Mouse (Mus musculus) C2C12 (cell line): ENCODE data around the gene 1110051M20Rik. TPM values are rescaled to one million over a fixed set of nuclear protein-coding genes. Genes with fewer than 3 reads are reported as not detected.

Source experiments
- H3K27me3 ChIP-seq: one replicate; pipeline ENCODE4 v1.6.1; 2011; ENCODE audit not compliant: control insufficient read depth, insufficient read depth, insufficient read length
- H3K36me3 ChIP-seq: one replicate; pipeline ENCODE4 v1.6.1; 2011; ENCODE audit not compliant: control insufficient read depth, insufficient read depth
- H3K4me3 ChIP-seq: one replicate; pipeline ENCODE4 v1.5.1; 2011; ENCODE audit warnings: mild to moderate bottlenecking, control low read depth; ENCODE audit not compliant: poor library complexity, insufficient read depth, severe bottlenecking
- H3K79me2 ChIP-seq: one replicate; pipeline ENCODE4 v1.6.1; 2011; ENCODE audit not compliant: control insufficient read depth, insufficient read depth
- H3K79me3 ChIP-seq: one replicate; pipeline ENCODE4 v1.6.1; 2011; ENCODE audit warnings: low read depth, control low read depth
- H3ac ChIP-seq: one replicate; pipeline ENCODE3; 2011; ENCODE audit warnings: low read depth; ENCODE audit not compliant: control insufficient read depth, insufficient read length
- CEBPB ChIP-seq: IDR thresholded peaks from one replicate; pipeline ENCODE4 v1.6.1; 2011; ENCODE audit warnings: low read depth, mild to moderate bottlenecking, control low read depth, moderate library complexity
- CTCF ChIP-seq: IDR thresholded peaks from one replicate; pipeline ENCODE4 v1.5.1; 2011; ENCODE audit not compliant: control insufficient read depth, insufficient read depth, insufficient read length
- FOSL1 ChIP-seq: IDR thresholded peaks from one replicate; pipeline ENCODE4 v1.8.0; 2011; ENCODE audit warnings: mild to moderate bottlenecking, low read length; ENCODE audit not compliant: poor library complexity, insufficient read depth, severe bottlenecking
- MAX ChIP-seq: IDR thresholded peaks from one replicate; pipeline ENCODE4 v1.6.1; 2011; ENCODE audit warnings: mild to moderate bottlenecking, control low read depth
- MYOD1 ChIP-seq: IDR thresholded peaks from one replicate; pipeline ENCODE4 v1.6.1; 2011; ENCODE audit warnings: low read depth; ENCODE audit not compliant: control insufficient read depth, insufficient read length
- MYOG ChIP-seq: IDR thresholded peaks from one replicate; pipeline ENCODE4 v1.6.1; 2011; ENCODE audit not compliant: control insufficient read depth, insufficient read length; ENCODE audit errors: extremely low read depth
- USF1 ChIP-seq: IDR thresholded peaks from one replicate; pipeline ENCODE4 v1.6.1; 2011; ENCODE audit warnings: low read depth, mild to moderate bottlenecking, control low read depth, moderate library complexity
- polyA plus RNA-seq: library from polyadenylated mRNA; unstranded; fragments of >200 nt; fragmentation: generic; extraction: Trizol; gene quantifications from one replicate; pipeline ENCODE4 v1.2.1, GENCODE M21; 2012; ENCODE audit warnings: missing spikeins

1110051M20Rik gene
- polyA plus RNA-seq, 1 experiment = 27.5 TPM

GRCm38 (mm10) chr2:91460771-91461170, 16.3 kb upstream of the 1110051M20Rik start:
- no peak overlapping the region for H3ac ChIP-seq
- H3K79me2 ChIP-seq = no peaks in the 10 kb centered on the region
- no peak overlapping the region for H3K4me3 ChIP-seq
- TF ChIP-seq FOSL1 = no peak
- TF ChIP-seq MAX = no peak
- TF ChIP-seq MYOG = no peak
- TF ChIP-seq MYOD1 = no peak
- no peak for TF ChIP-seq CTCF
- TF ChIP-seq CEBPB = no peak
- TF ChIP-seq USF1 = no peak
- no peaks in the 10 kb centered on the region for H3K79me3 ChIP-seq
- H3K27me3 ChIP-seq = no peaks in the 10 kb centered on the region
- H3K36me3 ChIP-seq = no peaks in the 10 kb centered on the region

GRCm38 (mm10) chr2:91460076-91460475, 15.6 kb upstream of the 1110051M20Rik start:
- Histone ChIP-seq H3K4me3 (no peak overlapping the region), H3ac (no peak overlapping the region)
- TF ChIP-seq MYOD1 = no peak
- TF ChIP-seq FOSL1 = no peak
- no peak for TF ChIP-seq USF1
- TF ChIP-seq CEBPB = peak; percentile 52
- no peak for TF ChIP-seq MYOG
- TF ChIP-seq CTCF = no peak
- TF ChIP-seq MAX = no peak

GRCm38 (mm10) chr2:91458673-91459391, 14.3 kb upstream of the 1110051M20Rik start:
- Histone ChIP-seq H3K27me3 (no peaks in the 10 kb centered on the region), H3K79me2 (no peaks in the 10 kb centered on the region)
- TF ChIP-seq MYOD1 (no peak), USF1 (no peak), CEBPB (no peak), FOSL1 (no peak), MYOG (no peak), CTCF (no peak)

More at GRCm38 (mm10) chr2:91460076-91460475, 15.6 kb upstream of the 1110051M20Rik start:
- Histone ChIP-seq H3K79me3 (no peaks in the 10 kb centered on the region), H3K27me3 (no peaks in the 10 kb centered on the region), H3K79me2 (no peaks in the 10 kb centered on the region), H3K36me3 (no peaks in the 10 kb centered on the region)

GRCm38 (mm10) chr2:91458252-91458672, 13.8 kb upstream of the 1110051M20Rik start:
- Histone ChIP-seq H3K27me3 (no peaks in the 10 kb centered on the region), H3K79me2 (no peaks in the 10 kb centered on the region), H3K79me3 (no peaks in the 10 kb centered on the region), H3ac (peak overlapping the region; percentile 97), H3K36me3 (no peaks in the 10 kb centered on the region), H3K4me3 (peak overlapping the region; percentile 40)
- TF ChIP-seq FOSL1 (no peak), MYOG (no peak), CEBPB (no peak), CTCF (no peak), MAX (no peak), MYOD1 (no peak)

More at GRCm38 (mm10) chr2:91458673-91459391, 14.3 kb upstream of the 1110051M20Rik start:
- Histone ChIP-seq H3K79me3 (no peaks in the 10 kb centered on the region), H3K4me3 (peak overlapping the region; percentile 40), H3ac (peak overlapping the region; percentile 97), H3K36me3 (no peaks in the 10 kb centered on the region)

GRCm38 (mm10) chr2:91457656-91458251, 13.2 kb upstream of the 1110051M20Rik start:
- Histone ChIP-seq H3K27me3 (no peaks in the 10 kb centered on the region), H3K36me3 (no peaks in the 10 kb centered on the region), H3K79me3 (no peaks in the 10 kb centered on the region), H3K4me3 (peak overlapping the region; percentile 40), H3ac (peak overlapping the region; percentile 97), H3K79me2 (no peaks in the 10 kb centered on the region)
- TF ChIP-seq MAX = no peak
- no peak for TF ChIP-seq CEBPB
- TF ChIP-seq MYOG = no peak
- TF ChIP-seq FOSL1 = no peak

GRCm38 (mm10) chr2:91457259-91457655, 12.8 kb upstream of the 1110051M20Rik start, which contains the start of gene Lrp4:
Lrp4 (plus strand) TSS chr2:91457511.
- H3K4me3 ChIP-seq = peak within 1 kb of the TSS; percentile 40
- H3K36me3 ChIP-seq = no peaks in the 10 kb centered on the region
- no peaks in the 10 kb centered on the region for H3K79me3 ChIP-seq
- TF ChIP-seq FOSL1 (no peak), USF1 (no peak), CTCF (no peak), CEBPB (no peak), MYOG (no peak), MAX (no peak)
- no peaks in the 10 kb centered on the region for H3K79me2 ChIP-seq
- H3ac ChIP-seq = peak within 1 kb of the TSS; percentile 97
- H3K27me3 ChIP-seq = no peaks in the 10 kb centered on the region
